Mouse (Mus musculus) heart, adult 11 months (tissue): ENCODE data around the gene 1810024B03Rik.

ENCODE experiments used
- DNase-seq: peaks from one replicate; pipeline ENCODE4 v3.0.0; 2022

Gene 1810024B03Rik

GRCm38 (mm10) chr2:127207547-127208451 is at the start of gene 1810024B03Rik, which contains the start of gene Snrnp200:
Gene 1810024B03Rik (minus strand): TSS chr2:127208280.
Gene Snrnp200 (plus strand): TSS chr2:127208386.
- DNase-seq = peak; percentile 99

DNA sequence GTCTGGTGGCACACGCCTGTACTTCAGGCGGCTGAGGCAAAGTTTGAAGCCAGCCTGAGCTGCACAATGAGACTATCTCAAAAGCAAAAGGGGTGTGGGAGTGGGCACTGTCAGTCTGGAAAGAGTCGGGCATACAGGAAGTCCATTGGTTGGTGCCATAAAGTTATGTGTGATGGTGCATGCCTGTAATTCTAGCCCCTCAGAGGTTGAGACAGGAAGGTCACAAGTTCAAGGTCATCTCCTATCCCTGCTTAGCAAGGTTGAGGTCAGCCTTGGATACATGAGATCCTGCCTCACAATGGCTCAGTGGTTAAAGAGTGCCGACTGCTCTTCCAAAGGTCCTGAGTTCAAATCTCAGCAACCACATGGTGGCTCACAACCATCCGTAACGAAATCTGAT is 47.2 kb upstream of the 1810024B03Rik start:
- DNase-seq = peak; percentile 73

DNA sequence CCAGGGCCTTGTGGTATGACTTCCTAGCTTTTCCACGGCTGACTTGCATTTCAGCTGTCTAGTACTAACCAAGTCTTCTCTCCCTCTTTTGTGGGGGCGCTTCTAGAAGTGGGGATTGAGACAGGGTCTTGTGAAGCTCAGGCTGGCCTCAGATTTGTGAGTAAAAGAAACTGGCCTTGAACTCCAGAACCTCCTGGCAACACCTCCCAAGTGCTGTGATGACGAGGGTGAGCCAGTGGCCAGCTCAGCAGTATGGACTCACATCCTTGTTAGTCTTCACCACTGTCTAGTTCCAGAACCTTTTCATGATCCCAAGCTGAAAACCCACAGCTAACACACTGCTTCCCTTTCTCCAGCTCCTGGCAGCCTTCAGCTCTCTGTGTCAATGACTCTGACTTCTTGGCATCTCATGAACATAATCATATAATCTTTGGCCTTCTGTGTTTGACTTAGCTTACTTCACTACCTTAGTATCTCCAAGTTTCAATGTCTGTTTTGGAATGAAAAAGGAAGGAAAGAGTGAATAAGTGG is 46.6 kb upstream of the 1810024B03Rik start:
- DNase-seq = peak; percentile 80

DNA sequence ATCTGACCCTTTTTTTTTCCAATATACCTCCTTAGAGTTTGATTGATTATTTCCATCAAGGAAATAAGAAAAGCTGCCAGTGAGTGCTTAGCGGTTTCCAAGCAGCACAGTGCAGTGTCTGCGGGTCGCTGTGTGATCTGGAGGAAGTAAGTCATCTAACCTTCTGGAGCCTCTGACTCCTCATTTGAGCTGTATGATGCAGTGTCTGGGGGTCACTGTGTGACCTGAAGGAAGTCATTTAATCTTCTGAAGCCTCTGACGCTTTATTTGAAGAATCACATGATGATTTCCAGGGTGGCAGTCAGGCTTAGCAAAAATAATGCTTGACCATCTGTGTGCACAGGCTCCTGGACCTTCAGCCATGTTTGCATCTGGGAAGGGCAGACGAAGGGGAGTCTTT is 44.7 kb upstream of the 1810024B03Rik start:
- peak; percentile 70 for DNase-seq

DNA sequence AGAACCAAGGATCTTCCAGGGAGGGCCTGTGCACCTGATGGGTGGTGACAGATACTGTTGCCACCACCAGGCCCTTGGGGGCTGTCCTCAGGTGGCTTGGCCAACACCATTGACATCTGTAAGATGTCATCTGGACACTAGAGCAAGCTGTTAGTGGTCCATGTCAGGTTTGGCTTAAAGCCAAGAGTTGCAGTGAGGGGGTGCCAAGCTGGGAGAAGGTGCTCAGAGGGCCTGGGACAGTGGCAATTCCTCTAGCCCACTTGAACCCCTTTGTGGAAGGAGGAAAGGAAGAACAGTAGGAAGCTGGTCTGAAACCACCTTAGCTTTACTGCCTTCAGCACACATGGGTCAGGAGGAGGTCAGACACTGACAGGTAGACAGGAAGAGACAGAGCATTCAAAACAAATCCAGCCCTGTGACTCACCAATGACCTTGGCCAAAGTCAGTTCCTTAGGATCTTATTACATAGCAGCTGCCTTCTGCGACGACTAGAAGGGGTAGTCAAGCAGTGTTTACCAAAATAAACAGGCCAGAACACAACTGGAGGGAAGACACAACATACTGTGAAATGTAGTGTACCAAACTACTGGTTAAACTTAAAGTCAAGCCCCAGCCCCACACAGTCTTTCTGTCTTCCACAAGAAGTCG is 43.9 kb upstream of the 1810024B03Rik start:
- peak; percentile 92 for DNase-seq

- DNase-seq = no peak
Measured at GRCm38 (mm10) chr2:127251457-127251856, 43.4 kb upstream of the 1810024B03Rik start.

DNA sequence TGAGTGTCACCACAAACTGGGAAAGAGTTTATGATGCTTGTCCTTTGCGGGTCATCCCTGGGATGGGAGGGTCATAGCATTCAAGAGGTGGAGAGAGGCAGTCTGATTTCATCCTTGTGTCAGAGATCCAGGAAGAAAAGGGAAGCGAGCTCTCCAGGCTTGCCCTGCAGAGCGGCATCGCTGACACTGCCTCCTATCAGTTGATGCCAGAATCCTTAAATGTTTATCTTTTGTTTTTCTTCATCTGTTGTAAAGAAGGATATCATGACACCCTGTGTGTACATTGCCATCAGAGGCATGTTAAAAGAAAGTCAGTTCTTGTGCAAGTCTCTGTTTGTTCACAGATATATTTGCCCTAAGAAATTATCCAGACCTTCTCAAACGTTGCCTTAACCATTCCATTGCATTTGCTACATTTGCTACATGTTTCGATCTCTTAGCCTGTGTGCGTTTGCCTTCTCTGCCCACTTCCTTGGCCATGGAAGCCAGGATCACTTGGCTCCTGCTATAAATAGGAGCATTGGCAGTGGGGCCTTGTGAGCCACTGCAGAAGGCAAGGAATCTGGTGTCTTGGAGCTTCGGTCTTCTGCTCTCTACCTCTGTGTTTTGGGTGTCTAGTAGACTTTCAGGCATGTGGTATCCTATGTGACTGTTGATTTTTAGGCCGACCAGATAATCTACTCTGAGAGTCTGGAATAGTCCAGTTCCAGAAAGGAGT is 42.4 kb upstream of the 1810024B03Rik start:
- peak; percentile 89 for DNase-seq

DNA sequence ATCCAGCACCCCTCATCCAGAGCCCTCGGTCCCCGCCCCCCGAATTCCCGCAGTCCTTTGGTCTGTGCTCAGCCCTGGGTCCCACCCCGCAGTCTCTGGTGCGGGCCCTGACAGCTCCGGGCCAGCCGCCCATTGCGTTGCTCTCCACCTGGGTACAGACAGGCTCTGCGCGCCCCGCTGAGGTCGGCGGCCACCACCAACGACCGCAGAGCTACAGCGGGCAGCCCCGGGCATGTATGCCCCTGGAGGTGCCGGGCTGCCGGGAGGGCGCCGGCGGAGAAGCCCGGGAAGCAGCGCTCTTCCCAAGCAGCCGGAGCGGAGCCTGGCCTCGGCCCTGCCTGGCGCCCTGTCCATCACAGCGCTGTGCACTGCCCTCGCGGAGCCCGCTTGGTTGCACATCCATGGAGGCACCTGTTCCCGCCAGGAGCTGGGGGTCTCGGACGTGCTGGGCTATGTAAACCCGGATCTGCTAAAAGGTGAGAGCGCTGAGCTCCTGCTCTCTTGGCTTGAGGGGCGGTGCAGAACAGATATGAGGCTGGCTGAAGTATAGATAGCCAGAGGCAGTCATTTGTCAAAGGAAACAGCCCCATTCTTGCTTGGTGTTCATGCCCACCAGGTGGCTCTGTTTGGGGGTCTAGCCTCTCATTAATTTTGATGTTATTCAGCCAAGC is 40.4 kb upstream of the 1810024B03Rik start:
- peak; percentile 94 for DNase-seq

DNA sequence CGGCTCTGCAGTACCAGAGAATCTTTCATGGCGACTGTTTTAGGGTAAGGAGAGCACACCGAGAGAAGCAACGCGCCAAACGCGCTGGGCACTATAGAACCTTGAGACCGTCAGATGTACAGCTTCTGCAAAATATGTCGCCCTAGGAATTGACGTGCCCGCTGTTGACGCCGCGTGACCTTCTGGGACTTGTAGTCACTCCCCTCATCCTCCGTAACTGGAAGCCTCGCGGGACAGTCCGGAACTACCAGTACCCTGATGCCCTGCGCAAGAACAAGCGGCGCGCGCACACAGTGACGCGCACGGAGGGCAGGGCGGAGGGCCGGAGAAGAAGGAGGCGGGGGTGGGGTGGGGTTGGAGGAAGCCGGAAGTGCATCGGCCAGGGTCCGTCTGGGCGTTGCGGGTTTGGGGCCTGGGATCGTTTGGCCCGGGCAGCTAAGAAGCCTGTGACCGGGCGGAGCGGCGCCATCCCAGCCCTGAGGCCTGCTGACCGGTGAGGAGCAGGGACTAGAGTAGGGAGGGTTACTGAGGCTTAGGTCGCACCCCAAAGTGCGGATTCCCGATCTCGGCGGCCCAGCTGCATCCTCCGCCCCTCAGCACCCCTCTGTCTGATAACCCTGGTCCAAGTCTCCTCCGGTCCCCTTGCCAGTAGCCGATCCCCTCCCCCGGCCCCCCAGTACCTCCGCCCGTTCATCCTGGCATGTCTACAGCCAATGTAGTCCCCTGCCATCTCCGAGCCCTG is 39.7 kb upstream of the 1810024B03Rik start, which contains the start of the genes Ciao1 and Tmem127:
Gene Ciao1 (minus strand): TSS at position 225 of the 742 bp plus-strand sequence.
Gene Tmem127 (plus strand): TSS at position 317 of the 742 bp plus-strand sequence.
- peak; percentile 100 for DNase-seq

- no peak for DNase-seq
Measured at GRCm38 (mm10) chr2:127240065-127240464, 32.0 kb upstream of the 1810024B03Rik start.

GRCm38 (mm10) chr2:127237897-127238610 is 30.0 kb upstream of the 1810024B03Rik start:
- DNase-seq = peak; percentile 87

DNA sequence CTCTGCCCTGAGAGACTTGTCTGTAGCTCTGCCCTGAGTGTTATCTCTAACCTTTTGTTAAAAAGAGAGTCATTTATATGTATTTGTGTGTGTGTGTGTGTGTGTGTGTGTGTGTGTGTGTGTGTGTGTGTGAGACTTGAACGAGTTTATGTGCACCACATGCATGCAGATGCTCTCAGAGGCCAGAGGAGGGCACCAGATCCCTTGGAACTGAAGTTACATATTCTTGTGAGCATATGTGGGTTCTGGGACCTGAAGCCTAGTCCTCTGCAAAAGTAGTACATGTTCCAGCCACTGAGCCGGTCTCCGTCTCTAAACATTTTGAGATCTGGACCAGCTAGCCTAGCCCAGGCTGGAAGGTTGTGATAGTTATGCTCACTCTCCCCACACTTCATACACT is 17.2 kb upstream of the 1810024B03Rik start:
- no peak for DNase-seq

- peak; percentile 61 for DNase-seq
Measured at GRCm38 (mm10) chr2:127217746-127218145, 9.7 kb upstream of the 1810024B03Rik start.

GRCm38 (mm10) chr2:127210701-127211100 is 2.6 kb upstream of the 1810024B03Rik start:
- DNase-seq = peak; percentile 73

DNA sequence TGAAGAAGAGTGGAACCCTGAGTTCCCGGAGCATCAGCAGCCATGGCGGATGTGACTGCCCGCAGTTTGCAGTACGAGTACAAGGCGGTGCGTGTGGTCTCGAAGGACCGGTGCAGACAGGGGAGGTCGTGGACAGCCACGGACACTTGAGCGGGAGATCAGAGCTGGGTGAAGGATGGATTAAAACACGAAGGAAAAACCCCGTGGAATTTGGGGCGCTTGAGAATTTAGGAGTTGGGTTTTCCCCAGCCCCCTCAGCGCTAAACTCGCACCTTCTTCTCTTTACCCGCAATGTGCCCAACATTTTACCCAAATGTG is 331 bp upstream of the 1810024B03Rik start:
- DNase-seq = no peak

- DNase-seq = peak; percentile 73
Measured at GRCm38 (mm10) chr2:127206916-127207315, 1.2 kb downstream of the 1810024B03Rik start.

- peak; percentile 81 for DNase-seq
Measured at GRCm38 (mm10) chr2:127205936-127206335, 2.1 kb downstream of the 1810024B03Rik start.

DNA sequence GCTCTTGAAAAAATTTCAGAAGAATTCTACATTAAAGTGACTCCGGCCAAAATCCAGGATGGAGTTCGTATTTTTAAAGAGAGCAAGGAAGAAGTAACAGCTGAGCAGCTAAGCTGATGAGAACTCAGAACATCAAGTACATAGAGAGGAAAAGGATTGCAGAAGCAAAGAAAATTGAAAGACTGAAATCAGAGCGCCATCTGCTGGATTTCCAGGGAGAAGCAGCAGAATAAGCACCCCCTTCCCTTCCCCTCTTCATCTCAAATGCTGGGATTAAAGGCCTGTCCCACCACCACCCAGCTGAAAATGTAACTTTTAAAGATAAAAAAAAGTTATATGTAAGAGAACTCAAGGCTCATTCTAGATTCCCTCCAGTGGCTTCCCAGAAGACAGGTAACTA is 3.1 kb downstream of the 1810024B03Rik start:
- DNase-seq = peak; percentile 88

DNA sequence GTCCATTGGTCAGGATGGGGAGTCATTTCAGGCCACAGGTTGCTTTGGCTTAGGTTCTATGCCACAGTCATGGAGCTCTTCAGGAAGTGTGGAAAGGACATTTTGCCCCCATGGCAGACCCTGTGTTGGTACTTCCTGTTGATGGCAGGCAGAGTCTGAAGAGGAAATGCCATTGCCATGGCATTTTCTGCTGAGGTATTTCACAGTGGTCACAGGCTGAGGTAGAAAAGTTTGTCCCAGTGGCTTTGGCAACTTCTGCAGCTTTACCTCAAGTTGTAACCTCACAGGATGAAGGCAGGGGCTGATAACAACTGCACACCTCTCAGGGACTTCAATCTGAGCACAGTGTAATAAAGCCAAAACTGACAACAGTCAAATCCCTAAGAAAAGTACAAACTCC is 18.5 kb downstream of the 1810024B03Rik start:
- no peak for DNase-seq

DNA sequence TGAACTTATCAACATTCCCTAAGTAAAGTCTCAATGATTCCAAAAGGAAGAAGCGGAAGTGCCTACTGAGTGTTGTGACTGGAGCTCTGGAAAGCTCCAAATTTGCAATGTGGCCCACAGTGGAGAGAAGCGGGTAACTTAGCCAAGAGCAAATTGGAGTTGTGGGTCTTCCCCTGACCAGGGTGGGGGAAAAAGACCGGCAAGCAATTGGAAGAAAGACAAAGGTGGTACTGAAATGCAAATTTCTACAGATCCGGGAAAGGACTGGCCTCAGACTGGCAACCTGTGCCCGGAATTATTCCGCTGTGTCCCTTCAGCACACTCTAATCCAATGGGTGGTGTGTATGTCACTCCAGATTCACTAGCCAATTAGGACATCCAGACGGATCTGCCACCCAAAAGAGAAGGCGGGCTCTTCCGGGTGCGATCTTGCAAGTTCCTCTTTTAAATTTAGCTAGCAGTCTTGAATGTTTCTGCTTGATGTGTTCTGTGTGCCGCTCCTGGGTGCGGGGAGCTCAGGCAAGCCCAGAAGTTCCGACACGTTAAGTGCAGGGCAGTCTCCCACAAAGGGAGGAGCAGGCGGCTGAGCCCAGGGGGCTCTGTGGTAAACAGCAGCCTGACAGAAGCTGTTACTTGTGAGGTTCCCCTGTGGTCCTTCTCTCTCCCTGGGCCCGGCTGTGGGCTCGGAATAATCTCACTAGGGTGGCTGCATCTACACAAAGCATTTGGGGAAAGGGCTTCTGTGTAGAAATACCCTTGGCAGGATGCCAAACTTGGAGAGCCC is 25.3 kb downstream of the 1810024B03Rik start:
- DNase-seq = peak; percentile 99
